8 mouse cellular contexts compared by ENCODE assay signal in genomic region chr11:72953440-72954151, GRCm38 (mm10). TPM values are rescaled to one million over a fixed set of nuclear protein-coding genes. Genes with fewer than 3 reads are reported as not detected.
DNase-seq lines count a peak whose midpoint lies in the region; ATAC-seq and TF ChIP-seq lines count a peak whose summit lies in the region.

No protein-coding gene starts in this region.

- H3K27me3 ChIP-seq in megakaryocyte, embryonic 14.5 days (replicated peaks): no peaks in the 10 kb centered on the region
- H3K27me3 ChIP-seq in forebrain, postnatal 0 days (ENCODE audit: insufficient read depth, low read length): no peaks in the 10 kb centered on the region
- no peaks in the 10 kb centered on the region for H3K27me3 ChIP-seq in hindbrain, postnatal 0 days (ENCODE audit: insufficient read depth, low read length)
- H3K27me3 ChIP-seq in liver, embryonic 12.5 days (replicated peaks): no peaks in the 10 kb centered on the region

- H3K4me1 ChIP-seq in megakaryocyte, embryonic 14.5 days: peaks cover 99% of the 10 kb centered on the region
- no peaks in the 10 kb centered on the region for H3K4me1 ChIP-seq in forebrain, postnatal 0 days (ENCODE audit: insufficient read depth)
- no peaks in the 10 kb centered on the region for H3K4me1 ChIP-seq in hindbrain, postnatal 0 days (ENCODE audit: insufficient read depth, low read length)
- H3K4me1 ChIP-seq in liver, embryonic 12.5 days: peaks cover 50% of the 10 kb centered on the region

- TF ChIP-seq CTCF in forebrain, postnatal 0 days (IDR thresholded peaks at IDR 0.05; ENCODE audit: low read depth): no peak
- TF ChIP-seq CTCF in hindbrain, postnatal 0 days (IDR thresholded peaks at IDR 0.05; ENCODE audit: low read depth): no peak

- 92% methylated on average over 4 of the region's 4 CpGs for WGBS in forebrain, postnatal 0 days
- 86% methylated on average over 4 of the region's 4 CpGs for WGBS in hindbrain, postnatal 0 days
- WGBS in liver, embryonic 12.5 days (ENCODE audit: insufficient replicate concordance): 60% methylated on average over 4 of the region's 4 CpGs

- no peak overlapping the region for H3K4me2 ChIP-seq in forebrain, postnatal 0 days (ENCODE audit: low read depth)
- H3K4me2 ChIP-seq in hindbrain, postnatal 0 days (ENCODE audit: low read depth, low read length): no peak overlapping the region
- no peak overlapping the region for H3K4me2 ChIP-seq in liver, embryonic 12.5 days

- H3K9ac ChIP-seq in forebrain, postnatal 0 days: no peak overlapping the region
- H3K9ac ChIP-seq in hindbrain, postnatal 0 days (replicated peaks; ENCODE audit: low read length): no peak overlapping the region
- no peak overlapping the region for H3K9ac ChIP-seq in liver, embryonic 12.5 days

- H3K9me3 ChIP-seq in megakaryocyte, embryonic 14.5 days: peaks cover 20% of the 10 kb centered on the region
- H3K9me3 ChIP-seq in forebrain, postnatal 0 days (ENCODE audit: low read length): no peaks in the 10 kb centered on the region
- H3K9me3 ChIP-seq in hindbrain, postnatal 0 days (ENCODE audit: low read length): no peaks in the 10 kb centered on the region
- H3K9me3 ChIP-seq in liver, embryonic 12.5 days (replicated peaks): no peaks in the 10 kb centered on the region

- peak; percentile 51 for DNase-seq in ovary, postnatal 36 days (ENCODE audit: low spot score)
- no peak for DNase-seq in ovary, postnatal 14 days (ENCODE audit: low spot score)
- peak; percentile 14 for DNase-seq in cerebellum, adult 9-10 months
- DNase-seq in heart, postnatal 4 days: peak; percentile 79
- DNase-seq in forebrain, postnatal 0 days: no peak
- no peak for DNase-seq in hindbrain, postnatal 0 days (ENCODE audit: low spot score)

- peak overlapping the region; percentile 89 for H3K4me3 ChIP-seq in megakaryocyte, embryonic 14.5 days (replicated peaks)
- no peak overlapping the region for H3K4me3 ChIP-seq in forebrain, postnatal 0 days (ENCODE audit: low read depth, low read length)
- no peak overlapping the region for H3K4me3 ChIP-seq in hindbrain, postnatal 0 days (ENCODE audit: low read length)
- H3K4me3 ChIP-seq in liver, embryonic 12.5 days: no peak overlapping the region

- ATAC-seq in forebrain, postnatal 0 days: no peak
- ATAC-seq in hindbrain, postnatal 0 days: no peak
- ATAC-seq in liver, embryonic 12.5 days: no peak

- H3K27ac ChIP-seq in forebrain, postnatal 0 days (ENCODE audit: low read depth, low read length): no peak overlapping the region
- H3K27ac ChIP-seq in hindbrain, postnatal 0 days: no peak overlapping the region
- H3K27ac ChIP-seq in liver, embryonic 12.5 days: no peak overlapping the region

- H3K36me3 ChIP-seq in megakaryocyte, embryonic 14.5 days (replicated peaks; ENCODE audit: low read length): peaks cover 42% of the 10 kb centered on the region
- no peaks in the 10 kb centered on the region for H3K36me3 ChIP-seq in forebrain, postnatal 0 days (ENCODE audit: insufficient read depth)
- H3K36me3 ChIP-seq in hindbrain, postnatal 0 days (ENCODE audit: insufficient read depth, low read length): no peaks in the 10 kb centered on the region
- no peaks in the 10 kb centered on the region for H3K36me3 ChIP-seq in liver, embryonic 12.5 days

RNA-seq across cellular contexts. Expression of gene Atp2a3, which starts 7.4 kb away (rescaled TPM):
- total RNA-seq in heart, postnatal 4 days (2021): 10 to 100 TPM in 1 of 2 experiments, 1 to 10 TPM in 1; 8.3 to 12.0 TPM
- polyA plus RNA-seq in megakaryocyte, embryonic 14.5 days (2012; ENCODE audit: insufficient read depth, low replicate concordance): 354 and 444 TPM in 2 replicates
- total RNA-seq in forebrain, postnatal 0 days (2014; rRNA removed): 1.5 and 1.6 TPM in 2 replicates
- 1.7 and 2.4 TPM in 2 replicates for polyA plus RNA-seq in forebrain, postnatal 0 days (2015; fragmentation: Nextera tagmentation; extraction: Ambion mirVana)
- 2.4 and 4.6 TPM in 2 replicates for total RNA-seq in hindbrain, postnatal 0 days (2014; rRNA removed)
- polyA plus RNA-seq in hindbrain, postnatal 0 days (2015; fragmentation: Nextera tagmentation; extraction: Ambion mirVana): 2.4 and 2.7 TPM in 2 replicates
- 17.5 and 18.9 TPM in 2 replicates for polyA plus RNA-seq in liver, embryonic 12.5 days (2016; fragmentation: Nextera tagmentation; extraction: Ambion mirVana)

RNA-seq across cellular contexts. Expression of gene P2rx1, which starts 45.3 kb away (rescaled TPM):
- under 1 TPM; 0.71 to 0.77 TPM for total RNA-seq in heart, postnatal 4 days (2021)
- 400 TPM in 2 replicates for polyA plus RNA-seq in megakaryocyte, embryonic 14.5 days (2012; ENCODE audit: insufficient read depth, low replicate concordance)
- total RNA-seq in forebrain, postnatal 0 days (2014; rRNA removed): 0.08 and 2.0 TPM in 2 replicates
- polyA plus RNA-seq in forebrain, postnatal 0 days (2015; fragmentation: Nextera tagmentation; extraction: Ambion mirVana): 0.19 and 0.25 TPM in 2 replicates
- total RNA-seq in hindbrain, postnatal 0 days (2014; rRNA removed): 0.32 and 1.3 TPM in 2 replicates
- 0.45 and 0.60 TPM in 2 replicates for polyA plus RNA-seq in hindbrain, postnatal 0 days (2015; fragmentation: Nextera tagmentation; extraction: Ambion mirVana)
- polyA plus RNA-seq in liver, embryonic 12.5 days (2016; fragmentation: Nextera tagmentation; extraction: Ambion mirVana): 12.7 and 15.0 TPM in 2 replicates

Comparison
In these comparisons a context has a peak if more than half of its experiments do, and no peak if none do; other contexts are left out.
1. DNase-seq: peak in ovary, postnatal 36 days (single experiment), cerebellum, adult 9-10 months (single experiment) and heart, postnatal 4 days (single experiment); none in ovary, postnatal 14 days (single experiment), forebrain, postnatal 0 days (single experiment) and hindbrain, postnatal 0 days (single experiment).
2. RNA of gene Atp2a3, which starts 7.4 kb away (polyA plus RNA-seq): 354 to 444 TPM in megakaryocyte, embryonic 14.5 days; 17.5 to 18.9 TPM in liver, embryonic 12.5 days, 1.7 to 2.4 TPM in forebrain, postnatal 0 days and 2.4 to 2.7 TPM in hindbrain, postnatal 0 days; every median in the first group is over 10 times any median in the second.
3. RNA of gene P2rx1, which starts 45.3 kb away (polyA plus RNA-seq): 400 TPM in megakaryocyte, embryonic 14.5 days; 12.7 to 15.0 TPM in liver, embryonic 12.5 days, 0.45 to 0.60 TPM in hindbrain, postnatal 0 days and 0.19 to 0.25 TPM in forebrain, postnatal 0 days; every median in the first group is over 10 times any median in the second.